8 mouse cellular contexts compared by ENCODE assay signal in the genomic region with DNA sequence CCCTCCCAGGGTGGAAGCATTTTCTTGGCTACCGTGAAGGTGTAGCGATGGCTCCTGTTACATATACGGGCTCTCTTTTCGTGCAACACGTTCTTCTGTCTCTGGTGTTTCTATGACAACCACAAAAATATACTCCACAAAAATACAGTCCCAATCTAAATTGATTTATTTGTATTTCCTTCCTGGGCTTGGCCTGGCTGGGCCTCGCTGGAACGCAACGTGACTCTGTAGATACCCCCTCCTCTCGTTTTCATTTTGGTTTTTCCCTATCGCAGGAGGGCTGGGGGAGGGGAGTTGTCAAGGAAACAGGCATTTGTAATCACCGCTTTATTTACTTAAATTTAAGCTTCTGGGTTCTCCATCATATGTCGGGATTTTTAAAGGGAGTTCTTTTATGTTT. TPM values are rescaled to one million over a fixed set of nuclear protein-coding genes. Genes with fewer than 3 reads are reported as not detected.
A peak's percentile ranks its signal among the peaks of the same experiment; 100 is the strongest.
DNase-seq lines count a peak whose midpoint lies in the region; ATAC-seq and TF ChIP-seq lines count a peak whose summit lies in the region.

No protein-coding gene starts in this region.

- H3K27me3 ChIP-seq in forebrain, embryonic 15.5 days: no peaks in the 10 kb centered on the region
- H3K27me3 ChIP-seq in intestine, embryonic 14.5 days (replicated peaks; ENCODE audit: control insufficient read depth, insufficient read depth, low read length): no peaks in the 10 kb centered on the region
- H3K27me3 ChIP-seq in midbrain, embryonic 14.5 days (ENCODE audit: control insufficient read depth, insufficient read depth, low read length): no peaks in the 10 kb centered on the region

- H3K4me2 ChIP-seq in forebrain, embryonic 15.5 days (replicated peaks): peak overlapping the region; percentile 97
- peak overlapping the region; percentile 54 for H3K4me2 ChIP-seq in intestine, embryonic 14.5 days (ENCODE audit: low read length)
- peak overlapping the region; percentile 85 for H3K4me2 ChIP-seq in midbrain, embryonic 14.5 days (ENCODE audit: low read length)

- H3K9ac ChIP-seq in forebrain, embryonic 15.5 days (replicated peaks): peak overlapping the region; percentile 75
- peak overlapping the region; percentile 71 for H3K9ac ChIP-seq in intestine, embryonic 14.5 days (ENCODE audit: low read length)
- peak overlapping the region; percentile 70 for H3K9ac ChIP-seq in midbrain, embryonic 14.5 days (replicated peaks; ENCODE audit: low read length)

- DNase-seq in heart, adult 18-20 months: peak; percentile 11 to 41
- DNase-seq in heart, adult 11 months: no peak
- no peak for DNase-seq in intestine, embryonic 14.5 days (ENCODE audit: low spot score)
- DNase-seq in left cerebral cortex, postnatal 4 days: peak; percentile 66
- DNase-seq in midbrain, embryonic 14.5 days: peak; percentile 87
- DNase-seq in testis, postnatal 10 days (ENCODE audit: low spot score): peak; percentile 77

- intact Hi-C loops in left cerebral cortex, postnatal 4 days (cut with DNase I): loop anchor here (5.0 to 10.0 kb wide), 2 partner anchors 75 to 93 kb away; no protein-coding TSS in a partner anchor

- TF ChIP-seq POLR2A in bone marrow macrophage, adult 2 months (IDR thresholded peaks at IDR 0.05; ENCODE audit: borderline replicate concordance, low read depth, low read length): no peak

- peaks cover 4% of the 10 kb centered on the region; the same call in 1 of the 2 replicates for H3K36me3 ChIP-seq in forebrain, embryonic 15.5 days
- 0 out of 2 replicates have a peak, but pooled peaks cover 4% of the 10 kb centered on the region for H3K36me3 ChIP-seq in intestine, embryonic 14.5 days (ENCODE audit: control insufficient read depth, insufficient read depth, low read length)
- peaks cover under 1% of the 10 kb centered on the region for H3K36me3 ChIP-seq in midbrain, embryonic 14.5 days (ENCODE audit: control insufficient read depth, insufficient read depth, low read length)

- under 1% methylated on average over 12 of the region's 12 CpGs for WGBS in forebrain, embryonic 15.5 days
- 1% methylated on average over 12 of the region's 12 CpGs for WGBS in intestine, embryonic 14.5 days
- WGBS in midbrain, embryonic 14.5 days: under 1% methylated on average over 12 of the region's 12 CpGs

- ATAC-seq in forebrain, embryonic 15.5 days (replicated peaks): peak; percentile 75
- peak; percentile 8; the same call in 1 of the 2 replicates for ATAC-seq in intestine, embryonic 14.5 days (replicated peaks; ENCODE audit: low FRiP score, low TSS enrichment, low read depth)
- ATAC-seq in midbrain, embryonic 14.5 days (ENCODE audit: low FRiP score, low TSS enrichment): peak; percentile 70

- no peaks in the 10 kb centered on the region for H3K9me3 ChIP-seq in forebrain, embryonic 15.5 days
- 0 out of 2 replicates have a peak, but pooled peaks cover 3% of the 10 kb centered on the region for H3K9me3 ChIP-seq in intestine, embryonic 14.5 days (ENCODE audit: control insufficient read depth, low read length)
- H3K9me3 ChIP-seq in midbrain, embryonic 14.5 days (ENCODE audit: control insufficient read depth, low read length): no peaks in the 10 kb centered on the region

- H3K4me3 ChIP-seq in bone marrow macrophage, adult 2 months (ENCODE audit: insufficient read depth, low read length): peak overlapping the region; percentile 71
- H3K4me3 ChIP-seq in forebrain, embryonic 15.5 days: peak overlapping the region; percentile 71
- peak overlapping the region; percentile 55 for H3K4me3 ChIP-seq in intestine, embryonic 14.5 days (ENCODE audit: low read depth, low read length)
- H3K4me3 ChIP-seq in midbrain, embryonic 14.5 days (replicated peaks; ENCODE audit: low read depth, low read length): peak overlapping the region; percentile 65

- H3K27ac ChIP-seq in bone marrow macrophage, adult 2 months (ENCODE audit: insufficient read depth, low read depth, low read length): no peak overlapping the region
- peak overlapping the region; percentile 96 for H3K27ac ChIP-seq in forebrain, embryonic 15.5 days (replicated peaks)
- H3K27ac ChIP-seq in intestine, embryonic 14.5 days (ENCODE audit: low read depth): peak overlapping the region; percentile 88
- H3K27ac ChIP-seq in midbrain, embryonic 14.5 days (replicated peaks; ENCODE audit: low read depth, low read length): peak overlapping the region; percentile 94

- TF ChIP-seq CTCF in bone marrow macrophage, adult 2 months (IDR thresholded peaks at IDR 0.05; ENCODE audit: low read depth, low read length): no peak

- H3K4me1 ChIP-seq in bone marrow macrophage, adult 2 months (ENCODE audit: control insufficient read depth, insufficient read depth, low read length): peaks cover 10% of the 10 kb centered on the region
- peaks cover 25% of the 10 kb centered on the region for H3K4me1 ChIP-seq in forebrain, embryonic 15.5 days
- peaks cover 10% of the 10 kb centered on the region for H3K4me1 ChIP-seq in intestine, embryonic 14.5 days (replicated peaks; ENCODE audit: control insufficient read depth, insufficient read depth, low read length)
- peaks cover 23% of the 10 kb centered on the region for H3K4me1 ChIP-seq in midbrain, embryonic 14.5 days (ENCODE audit: control insufficient read depth, insufficient read depth, low read length)

RNA-seq across cellular contexts. Expression of gene Agpat4, which starts 1.2 kb away (rescaled TPM):
- total RNA-seq in heart, adult 18-20 months (2021): 1 to 10 TPM; 3.7 to 4.5 TPM
- polyA plus RNA-seq in bone marrow macrophage, adult 2 months (2012; ENCODE audit: insufficient read depth, insufficient read length, missing spikeins): 13.9 and 18.8 TPM in 2 replicates
- polyA plus RNA-seq in forebrain, embryonic 15.5 days (2015; fragmentation: Nextera tagmentation; extraction: Ambion mirVana): 53.6 and 54.7 TPM in 2 replicates
- polyA plus RNA-seq in intestine, embryonic 14.5 days (2014; fragmentation: Nextera tagmentation; extraction: Ambion mirVana): 17.7 and 21.7 TPM in 2 replicates
- 10 to 100 TPM; 52.7 to 58.4 TPM for total RNA-seq in left cerebral cortex, postnatal 4 days (2021)
- polyA plus RNA-seq in midbrain, embryonic 14.5 days (2014; fragmentation: Nextera tagmentation; extraction: Ambion mirVana): 30.9 and 31.3 TPM in 2 replicates

Comparison
In these comparisons a context has a peak if more than half of its experiments do, and no peak if none do; other contexts are left out.
1. DNase-seq: peak in heart, adult 18-20 months (2 of 2), left cerebral cortex, postnatal 4 days (single experiment), midbrain, embryonic 14.5 days (single experiment) and testis, postnatal 10 days (single experiment); none in heart, adult 11 months (single experiment) and intestine, embryonic 14.5 days (single experiment).
2. ATAC-seq: peak in every context shown above with its lines; median percentile 75 in forebrain, embryonic 15.5 days; 70 in midbrain, embryonic 14.5 days; 8 in intestine, embryonic 14.5 days.
3. Peak in every context shown above with its lines, with median percentiles within 50 percentile points of each other: H3K4me3 ChIP-seq, H3K4me2 ChIP-seq and H3K9ac ChIP-seq.